Mouse (Mus musculus): ENCODE data around the gene Ecel1. TPM values are rescaled to one million over a fixed set of nuclear protein-coding genes. Genes with fewer than 3 reads are reported as not detected.

Gene Ecel1
- polyA plus RNA-seq (2015; fragmentation: Nextera tagmentation; extraction: Ambion mirVana), result 14.4 and 25.7 TPM in 2 replicates

DNA sequence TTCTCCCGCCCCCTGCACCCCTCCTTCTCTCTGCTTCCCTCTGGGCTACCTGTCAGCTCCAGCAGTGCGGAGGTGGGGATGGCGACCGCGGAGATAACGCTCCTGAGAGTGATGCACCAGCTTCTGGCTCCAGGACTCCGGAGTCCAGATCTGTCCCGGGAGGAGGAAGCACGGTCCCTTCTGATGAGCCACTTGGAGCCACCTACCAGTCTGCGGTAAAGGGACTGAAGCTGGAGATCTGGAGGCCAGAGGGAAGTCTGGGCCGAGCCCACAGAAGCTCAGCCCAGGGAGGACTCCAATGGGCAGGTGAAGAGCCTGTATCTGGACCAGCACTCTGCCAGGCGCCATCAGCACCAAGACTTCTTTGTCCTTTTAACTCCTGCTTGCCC is at the start of gene Ecel1:
Ecel1 (minus strand) TSS at position 323 of the 389 bp plus-strand sequence.
- peak; percentile 7; the same call in 1 of the 2 replicates for ATAC-seq
- Histone ChIP-seq H3K36me3 (ENCODE audit: control insufficient read depth, insufficient read depth, low read length) (no peaks in the 10 kb centered on the region), H3K4me3 (ENCODE audit: low read depth, low read length) (peak within 1 kb of the TSS; percentile 45), H3K27me3 (ENCODE audit: control insufficient read depth, insufficient read depth, low read depth, low read length) (peaks cover 57% of the 10 kb centered on the region), H3K9ac (ENCODE audit: low read depth, low read length) (peak within 1 kb of the TSS; percentile 64), H3K4me1 (ENCODE audit: control insufficient read depth, insufficient read depth, low read length) (peaks cover 13% of the 10 kb centered on the region), H3K27ac (ENCODE audit: low read length) (no peak within 1 kb of the TSS), H3K4me2 (ENCODE audit: low read length) (peak within 1 kb of the TSS; percentile 73), H3K9me3 (replicated peaks; ENCODE audit: control insufficient read depth, low read length, poor library complexity, severe bottlenecking) (no peaks in the 10 kb centered on the region)
- 2% methylated on average over 11 of the region's 12 CpGs for WGBS

DNA sequence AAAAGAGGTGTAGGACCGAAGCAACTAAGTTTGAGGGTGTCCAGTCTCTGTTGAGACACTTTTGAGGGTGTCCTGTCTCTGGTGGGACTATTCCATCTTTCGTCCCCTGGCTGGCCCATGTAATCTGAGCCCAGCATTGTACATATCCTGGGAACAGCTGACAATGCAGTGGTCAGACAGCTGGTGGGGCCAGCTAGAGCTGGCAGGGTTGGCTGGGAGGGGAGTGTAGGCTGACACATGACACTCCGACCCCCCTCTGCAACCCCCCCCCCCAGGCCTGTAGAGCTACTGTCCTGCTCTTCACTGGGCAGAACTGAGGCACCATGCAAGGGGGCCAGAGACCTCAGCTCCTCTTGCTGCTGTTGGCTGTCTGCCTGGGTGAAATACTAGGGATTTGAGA is 49.2 kb upstream of the Ecel1 start:
- Histone ChIP-seq H3K9me3 (replicated peaks; ENCODE audit: control insufficient read depth, low read length, poor library complexity, severe bottlenecking) (no peaks in the 10 kb centered on the region), H3K4me3 (ENCODE audit: low read depth, low read length) (no peak overlapping the region), H3K9ac (ENCODE audit: low read depth, low read length) (no peak overlapping the region), H3K27ac (ENCODE audit: low read length) (no peak overlapping the region), H3K4me2 (ENCODE audit: low read length) (no peak overlapping the region), H3K4me1 (ENCODE audit: control insufficient read depth, insufficient read depth, low read length) (no peaks in the 10 kb centered on the region), H3K27me3 (ENCODE audit: control insufficient read depth, insufficient read depth, low read depth, low read length) (peaks cover 11% of the 10 kb centered on the region), H3K36me3 (ENCODE audit: control insufficient read depth, insufficient read depth, low read length) (no peaks in the 10 kb centered on the region)
- ATAC-seq, result no peak
- 59% methylated on average over 3 of the region's 3 CpGs for WGBS

DNA sequence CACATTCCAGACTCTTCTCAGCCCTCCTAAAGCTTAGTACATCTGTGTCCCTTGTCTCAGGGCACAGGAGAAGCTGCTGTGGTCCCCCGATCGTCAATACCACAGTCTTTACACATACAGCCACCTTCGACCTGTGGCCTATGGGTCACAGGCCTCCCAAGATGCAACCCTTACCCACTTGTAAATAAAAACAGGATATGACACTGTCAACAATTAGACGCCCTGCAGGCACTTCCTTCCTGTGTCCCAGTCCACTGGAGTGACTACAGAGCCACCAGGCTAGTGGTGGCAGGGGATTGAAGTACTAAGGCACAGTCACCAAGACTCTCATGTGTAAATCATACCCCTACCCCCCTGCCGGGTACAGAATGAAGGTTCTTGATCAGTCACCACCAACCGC is 48.7 kb upstream of the Ecel1 start:
- Histone ChIP-seq H3K4me1 (ENCODE audit: control insufficient read depth, insufficient read depth, low read length) (no peaks in the 10 kb centered on the region), H3K9me3 (replicated peaks; ENCODE audit: control insufficient read depth, low read length, poor library complexity, severe bottlenecking) (no peaks in the 10 kb centered on the region), H3K27me3 (ENCODE audit: control insufficient read depth, insufficient read depth, low read depth, low read length) (peaks cover 11% of the 10 kb centered on the region), H3K9ac (ENCODE audit: low read depth, low read length) (no peak overlapping the region), H3K4me3 (ENCODE audit: low read depth, low read length) (no peak overlapping the region), H3K4me2 (ENCODE audit: low read length) (no peak overlapping the region), H3K36me3 (ENCODE audit: control insufficient read depth, insufficient read depth, low read length) (no peaks in the 10 kb centered on the region), H3K27ac (ENCODE audit: low read length) (no peak overlapping the region)
- no peak for ATAC-seq
- WGBS, result 75% methylated on average over 6 of the region's 6 CpGs

DNA sequence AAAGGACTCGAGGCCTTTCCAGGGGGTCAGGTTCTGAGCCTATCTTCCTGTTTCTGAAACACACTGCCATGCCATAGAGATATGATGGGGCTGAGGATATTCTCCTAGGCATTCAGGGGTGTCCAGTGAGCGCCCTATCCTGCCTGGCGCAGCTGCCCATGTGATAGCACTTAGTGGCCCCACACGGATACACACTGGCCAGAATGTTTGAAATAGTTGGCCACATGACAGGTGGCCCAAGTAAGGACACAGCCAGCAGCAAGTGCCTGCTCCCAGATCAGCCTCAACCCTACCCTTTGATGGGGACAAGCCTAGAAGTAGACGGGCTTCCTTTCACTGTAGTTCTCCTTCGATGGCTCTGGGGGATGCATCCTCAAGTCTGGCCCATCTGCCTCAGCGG is 48.1 kb upstream of the Ecel1 start, which contains the start of gene Chrng:
Chrng (plus strand) TSS at position 193 of the 400 bp plus-strand sequence.
- H3K4me1 ChIP-seq (ENCODE audit: control insufficient read depth, insufficient read depth, low read length), result no peaks in the 10 kb centered on the region
- H3K4me2 ChIP-seq (ENCODE audit: low read length), result no peak within 1 kb of the TSS
- peaks cover 11% of the 10 kb centered on the region for H3K27me3 ChIP-seq (ENCODE audit: control insufficient read depth, insufficient read depth, low read depth, low read length)
- 90% methylated on average over 7 of the region's 7 CpGs for WGBS
- no peaks in the 10 kb centered on the region for H3K36me3 ChIP-seq (ENCODE audit: control insufficient read depth, insufficient read depth, low read length)
- no peak within 1 kb of the TSS for H3K27ac ChIP-seq (ENCODE audit: low read length)
- no peak within 1 kb of the TSS for H3K4me3 ChIP-seq (ENCODE audit: low read depth, low read length)
- no peaks in the 10 kb centered on the region for H3K9me3 ChIP-seq (replicated peaks; ENCODE audit: control insufficient read depth, low read length, poor library complexity, severe bottlenecking)
- no peak for ATAC-seq
- no peak within 1 kb of the TSS for H3K9ac ChIP-seq (ENCODE audit: low read depth, low read length)

DNA sequence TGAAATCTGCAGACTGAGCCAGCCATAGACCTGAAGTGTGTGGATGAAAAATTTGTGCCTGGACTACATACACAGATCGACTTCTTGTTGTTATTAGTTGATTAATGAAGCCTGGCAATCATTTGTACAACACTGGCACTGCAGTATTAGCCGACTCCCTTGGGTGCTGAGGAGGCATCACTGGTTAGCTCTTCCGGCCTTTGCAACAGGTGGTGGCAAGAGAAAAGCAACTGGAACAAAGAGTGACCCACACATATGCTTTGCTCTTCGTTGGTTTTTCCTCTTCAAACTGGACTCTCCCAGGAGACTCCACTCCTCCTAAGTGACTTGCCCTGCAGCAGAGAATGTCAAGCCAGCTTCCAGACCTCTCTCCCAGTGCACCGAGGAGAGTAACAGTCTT is 47.5 kb upstream of the Ecel1 start:
- 85% methylated on average over 5 of the region's 5 CpGs for WGBS
- peaks cover 11% of the 10 kb centered on the region for H3K27me3 ChIP-seq (ENCODE audit: control insufficient read depth, insufficient read depth, low read depth, low read length)
- no peak overlapping the region for H3K27ac ChIP-seq (ENCODE audit: low read length)
- H3K9me3 ChIP-seq (replicated peaks; ENCODE audit: control insufficient read depth, low read length, poor library complexity, severe bottlenecking), result no peaks in the 10 kb centered on the region
- H3K36me3 ChIP-seq (ENCODE audit: control insufficient read depth, insufficient read depth, low read length), result no peaks in the 10 kb centered on the region
- no peak for ATAC-seq
- H3K4me2 ChIP-seq (ENCODE audit: low read length), result no peak overlapping the region
- H3K4me3 ChIP-seq (ENCODE audit: low read depth, low read length), result no peak overlapping the region
- H3K4me1 ChIP-seq (ENCODE audit: control insufficient read depth, insufficient read depth, low read length), result no peaks in the 10 kb centered on the region
- H3K9ac ChIP-seq (ENCODE audit: low read depth, low read length), result no peak overlapping the region

DNA sequence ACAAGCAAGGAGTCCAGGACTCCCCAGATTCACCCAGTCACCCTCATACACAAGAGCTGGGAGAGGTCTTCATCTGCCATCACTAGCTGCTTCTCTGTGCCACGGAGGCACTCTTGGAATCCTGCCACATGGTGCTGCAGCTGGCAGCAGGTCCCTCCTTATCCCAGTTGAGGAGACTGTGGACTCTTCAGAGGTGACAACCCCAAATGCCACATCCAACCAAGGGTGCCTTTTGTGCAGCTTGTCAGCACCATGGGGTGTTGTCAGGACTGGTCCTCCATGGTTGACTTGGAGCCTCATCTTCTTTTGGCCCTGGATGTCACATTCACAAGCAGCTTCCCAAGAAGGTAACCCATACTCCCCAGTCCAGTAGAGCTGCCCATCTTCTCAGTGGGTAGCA is 45.5 kb upstream of the Ecel1 start:
- Histone ChIP-seq H3K4me1 (ENCODE audit: control insufficient read depth, insufficient read depth, low read length) (no peaks in the 10 kb centered on the region), H3K36me3 (ENCODE audit: control insufficient read depth, insufficient read depth, low read length) (no peaks in the 10 kb centered on the region), H3K4me2 (ENCODE audit: low read length) (no peak overlapping the region), H3K9ac (ENCODE audit: low read depth, low read length) (no peak overlapping the region), H3K27me3 (ENCODE audit: control insufficient read depth, insufficient read depth, low read depth, low read length) (peaks cover 10% of the 10 kb centered on the region), H3K4me3 (ENCODE audit: low read depth, low read length) (no peak overlapping the region), H3K9me3 (replicated peaks; ENCODE audit: control insufficient read depth, low read length, poor library complexity, severe bottlenecking) (no peaks in the 10 kb centered on the region), H3K27ac (ENCODE audit: low read length) (no peak overlapping the region)
- WGBS, result 50% methylated on average over 1 of the region's 1 CpGs
- no peak for ATAC-seq

DNA sequence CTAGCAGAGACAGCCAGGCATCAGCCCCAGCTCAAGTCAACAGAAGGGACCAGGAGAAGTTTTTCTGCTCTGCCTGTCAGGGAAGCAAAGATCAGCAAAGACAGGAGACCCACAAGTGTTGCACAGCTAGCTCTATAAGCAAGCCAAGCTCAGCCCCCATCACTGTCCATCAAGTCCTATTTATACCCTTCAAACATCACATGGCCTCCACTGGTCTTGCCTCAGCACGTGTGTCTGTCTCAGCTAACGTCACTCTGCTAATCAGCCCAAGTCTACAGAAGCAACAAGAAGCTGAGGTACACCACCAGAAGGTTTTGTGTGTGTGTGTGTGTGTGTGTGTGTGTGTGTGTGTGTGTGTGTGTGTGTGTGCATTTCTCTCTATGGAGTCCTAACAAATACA is 44.5 kb upstream of the Ecel1 start:
- WGBS, result 79% methylated on average over 2 of the region's 2 CpGs
- Histone ChIP-seq H3K9ac (ENCODE audit: low read depth, low read length) (no peak overlapping the region), H3K36me3 (ENCODE audit: control insufficient read depth, insufficient read depth, low read length) (no peaks in the 10 kb centered on the region), H3K4me3 (ENCODE audit: low read depth, low read length) (no peak overlapping the region), H3K27ac (ENCODE audit: low read length) (no peak overlapping the region), H3K27me3 (ENCODE audit: control insufficient read depth, insufficient read depth, low read depth, low read length) (peaks cover 6% of the 10 kb centered on the region), H3K4me1 (ENCODE audit: control insufficient read depth, insufficient read depth, low read length) (no peaks in the 10 kb centered on the region), H3K9me3 (replicated peaks; ENCODE audit: control insufficient read depth, low read length, poor library complexity, severe bottlenecking) (no peaks in the 10 kb centered on the region), H3K4me2 (ENCODE audit: low read length) (no peak overlapping the region)
- ATAC-seq, result no peak

DNA sequence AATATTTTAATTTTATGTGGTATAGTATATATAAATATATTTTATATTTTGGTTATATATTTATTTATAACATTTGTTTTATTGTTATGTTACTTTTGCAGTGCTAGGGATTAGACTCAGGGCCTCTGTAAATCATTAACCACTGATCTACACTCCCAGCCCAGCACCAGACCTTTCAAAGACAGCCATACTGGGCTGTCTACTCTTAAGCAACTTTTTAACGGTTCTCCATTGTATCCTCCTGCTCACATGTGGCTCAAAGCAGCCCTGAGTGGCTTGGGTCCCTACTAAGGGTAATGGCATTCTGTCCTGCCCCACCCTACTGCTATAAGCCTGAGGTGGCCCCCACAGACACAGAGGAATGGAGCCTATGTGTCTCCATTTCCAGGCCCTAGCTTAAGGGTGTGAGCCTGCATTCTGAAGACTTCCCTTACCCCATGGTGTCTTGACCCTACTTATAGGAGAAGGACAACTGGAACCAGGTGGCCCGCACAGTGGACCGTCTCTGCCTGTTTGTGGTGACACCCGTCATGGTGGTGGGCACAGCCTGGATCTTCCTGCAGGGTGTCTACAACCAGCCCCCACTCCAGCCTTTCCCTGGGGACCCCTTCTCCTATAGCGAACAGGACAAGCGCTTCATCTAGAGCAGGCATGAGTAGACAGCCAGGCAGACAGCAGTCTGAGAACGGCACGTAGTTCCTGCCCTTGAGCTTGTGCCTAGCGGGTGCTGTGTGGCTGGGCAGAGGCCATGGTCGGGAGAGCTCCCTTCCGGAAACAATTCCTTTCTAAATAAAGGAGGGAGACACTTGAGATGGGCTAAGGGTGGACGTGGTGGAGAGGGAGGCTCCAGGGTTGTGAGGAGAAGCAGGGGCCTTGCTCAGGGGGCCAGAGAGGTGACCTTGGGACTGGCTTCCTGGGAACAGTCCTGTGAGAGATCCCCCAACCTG is 42.1 kb upstream of the Ecel1 start:
- ATAC-seq, result no peak

DNA sequence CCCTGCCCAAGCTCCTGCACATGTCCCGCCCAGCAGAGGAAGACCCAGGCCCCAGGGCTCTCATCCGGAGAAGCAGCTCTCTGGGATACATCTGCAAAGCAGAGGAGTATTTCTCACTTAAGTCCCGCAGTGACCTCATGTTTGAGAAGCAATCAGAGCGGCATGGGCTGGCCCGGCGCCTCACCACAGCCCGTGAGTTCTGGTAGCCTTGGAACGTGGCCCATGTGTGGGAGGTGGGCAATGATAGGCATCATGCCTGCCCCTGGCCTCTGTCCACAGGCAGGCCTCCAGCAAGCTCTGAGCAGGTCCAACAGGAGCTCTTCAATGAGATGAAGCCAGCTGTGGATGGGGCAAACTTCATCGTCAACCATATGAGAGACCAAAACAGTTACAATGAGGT is 41.0 kb upstream of the Ecel1 start:
- H3K9me3 ChIP-seq (replicated peaks; ENCODE audit: control insufficient read depth, low read length, poor library complexity, severe bottlenecking), result no peaks in the 10 kb centered on the region
- no peak overlapping the region for H3K4me3 ChIP-seq (ENCODE audit: low read depth, low read length)
- ATAC-seq, result no peak
- H3K4me1 ChIP-seq (ENCODE audit: control insufficient read depth, insufficient read depth, low read length), result no peaks in the 10 kb centered on the region
- no peak overlapping the region for H3K4me2 ChIP-seq (ENCODE audit: low read length)
- 83% methylated on average over 9 of the region's 9 CpGs for WGBS
- H3K27me3 ChIP-seq (ENCODE audit: control insufficient read depth, insufficient read depth, low read depth, low read length), result no peaks in the 10 kb centered on the region
- no peaks in the 10 kb centered on the region for H3K36me3 ChIP-seq (ENCODE audit: control insufficient read depth, insufficient read depth, low read length)
- H3K27ac ChIP-seq (ENCODE audit: low read length), result no peak overlapping the region
- H3K9ac ChIP-seq (ENCODE audit: low read depth, low read length), result no peak overlapping the region

More for the DNA sequence above, 42.1 kb upstream of the Ecel1 start:
- no peaks in the 10 kb centered on the region for H3K9me3 ChIP-seq (replicated peaks; ENCODE audit: control insufficient read depth, low read length, poor library complexity, severe bottlenecking)
- H3K36me3 ChIP-seq (ENCODE audit: control insufficient read depth, insufficient read depth, low read length), result no peaks in the 10 kb centered on the region
- no peak overlapping the region for H3K27ac ChIP-seq (ENCODE audit: low read length)
- H3K4me2 ChIP-seq (ENCODE audit: low read length), result no peak overlapping the region
- WGBS, result 81% methylated on average over 12 of the region's 12 CpGs
- no peak overlapping the region for H3K4me3 ChIP-seq (ENCODE audit: low read depth, low read length)
- no peaks in the 10 kb centered on the region for H3K27me3 ChIP-seq (ENCODE audit: control insufficient read depth, insufficient read depth, low read depth, low read length)
- no peaks in the 10 kb centered on the region for H3K4me1 ChIP-seq (ENCODE audit: control insufficient read depth, insufficient read depth, low read length)
- no peak overlapping the region for H3K9ac ChIP-seq (ENCODE audit: low read depth, low read length)

Data from midbrain, embryonic 16.5 days (tissue).